Mouse (Mus musculus) Muller cell, postnatal 12 days (primary cell): ENCODE results near the gene Lix1l.
A peak's percentile ranks its signal among the peaks of the same experiment; 100 is the strongest.

Experiments
- DNase-seq: peaks from one replicate; pipeline ENCODE4 v3.0.0-alpha.2; 2015; ENCODE audit errors: inconsistent ontology term

Lix1l gene

GRCm38 (mm10) chr3:96565105-96565504 is 35.8 kb upstream of the Lix1l start:
- DNase-seq, result no peak

GRCm38 (mm10) chr3:96566661-96567450 is 34.1 kb upstream of the Lix1l start:
- DNase-seq, result no peak

GRCm38 (mm10) chr3:96568605-96569004 is 32.3 kb upstream of the Lix1l start:
- DNase-seq, result no peak

- DNase-seq, result no peak
Measured at GRCm38 (mm10) chr3:96569506-96569905, 31.4 kb upstream of the Lix1l start.

- DNase-seq, result no peak
Measured at GRCm38 (mm10) chr3:96569966-96570605, 30.9 kb upstream of the Lix1l start.

GRCm38 (mm10) chr3:96570643-96571042 is 30.3 kb upstream of the Lix1l start:
- DNase-seq, result no peak

- no peak for DNase-seq
Measured at GRCm38 (mm10) chr3:96571336-96571735, 29.6 kb upstream of the Lix1l start.

GRCm38 (mm10) chr3:96571896-96572698 is 28.9 kb upstream of the Lix1l start:
- no peak for DNase-seq

GRCm38 (mm10) chr3:96573611-96574511 is 27.1 kb upstream of the Lix1l start:
- DNase-seq, result no peak

- no peak for DNase-seq
Measured at GRCm38 (mm10) chr3:96575272-96575984, 25.5 kb upstream of the Lix1l start.

- DNase-seq, result peak; percentile 75
Measured at GRCm38 (mm10) chr3:96576005-96576658, 24.8 kb upstream of the Lix1l start.

- DNase-seq, result peak; percentile 92
Measured at GRCm38 (mm10) chr3:96576690-96577541, 24.0 kb upstream of the Lix1l start, which contains the start of gene Gm16253. Gene Gm16253 (plus strand): TSS chr3:96576984.

GRCm38 (mm10) chr3:96577566-96577965 is 23.4 kb upstream of the Lix1l start:
- no peak for DNase-seq

GRCm38 (mm10) chr3:96578561-96579238 is 22.2 kb upstream of the Lix1l start:
- DNase-seq, result no peak

- no peak for DNase-seq
Measured at GRCm38 (mm10) chr3:96579239-96579750, 21.7 kb upstream of the Lix1l start.

- DNase-seq, result peak; percentile 81
Measured at GRCm38 (mm10) chr3:96579885-96580454, 21.0 kb upstream of the Lix1l start.

- no peak for DNase-seq
Measured at GRCm38 (mm10) chr3:96581141-96581540, 19.8 kb upstream of the Lix1l start.
